Mouse (Mus musculus) CD8-positive naive resting alpha-beta T cell, adult 57 days (primary cell): ENCODE data around the gene Comtd1. TPM values are rescaled to one million over a fixed set of nuclear protein-coding genes. Genes with fewer than 3 reads are reported as not detected.

ENCODE experiments used
- total RNA-seq: library from RNA; stranded (reverse); gene quantifications from one replicate; pipeline ENCODE4 v1.2.4, GENCODE M21; 2023

The Comtd1 gene
- total RNA-seq: 9.3 TPM

DNA sequence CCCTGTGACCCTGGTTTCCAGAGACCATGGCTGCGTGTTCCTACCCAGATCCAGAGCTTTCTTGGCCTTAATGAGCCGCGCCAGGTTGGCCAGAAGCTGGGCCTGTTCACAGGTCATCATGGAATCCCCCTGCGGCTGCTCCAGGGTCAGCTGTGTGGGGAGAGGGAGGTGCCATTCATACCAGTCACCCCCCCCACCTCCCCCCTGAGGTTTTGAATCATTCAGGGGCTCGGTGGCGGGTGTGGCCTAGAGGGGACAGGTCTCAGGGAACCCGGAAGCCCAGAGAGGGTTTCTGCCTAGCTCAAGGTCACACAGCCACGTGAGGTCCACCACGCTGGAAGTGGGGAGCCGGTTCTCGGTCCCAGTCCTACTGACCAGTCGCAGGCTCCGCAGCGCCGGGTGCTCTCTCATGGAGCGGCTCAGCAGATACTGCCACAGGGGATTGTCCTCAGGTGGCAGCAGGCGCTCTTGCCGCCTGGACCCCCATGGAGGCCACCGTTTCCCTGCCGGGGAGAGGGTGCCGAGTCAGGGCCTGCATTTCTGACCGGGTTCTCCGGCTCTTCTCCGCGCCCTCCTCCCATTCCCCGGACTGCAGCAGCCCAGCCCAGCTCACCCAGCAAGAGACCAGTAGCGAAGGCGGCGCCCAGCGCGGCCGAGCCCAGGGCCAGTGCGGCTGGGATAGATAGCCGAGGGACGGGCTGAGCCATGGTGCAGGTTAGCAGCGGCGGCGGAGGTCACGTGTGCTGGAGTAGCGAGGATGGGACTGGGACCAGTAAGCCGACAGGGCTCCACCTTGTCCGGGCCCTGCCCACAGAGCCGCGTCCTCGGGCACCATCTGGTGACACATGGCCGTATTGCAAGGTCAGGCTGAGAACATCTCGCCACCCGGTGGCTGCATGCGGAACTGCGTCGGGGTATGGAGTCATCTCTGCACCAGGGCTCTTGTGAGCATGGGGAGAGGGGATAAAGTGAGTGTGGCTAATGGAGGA, at the start of gene Comtd1:
TSS of gene Comtd1 (minus strand) at position 812 of the 989 bp plus-strand sequence.

DNA sequence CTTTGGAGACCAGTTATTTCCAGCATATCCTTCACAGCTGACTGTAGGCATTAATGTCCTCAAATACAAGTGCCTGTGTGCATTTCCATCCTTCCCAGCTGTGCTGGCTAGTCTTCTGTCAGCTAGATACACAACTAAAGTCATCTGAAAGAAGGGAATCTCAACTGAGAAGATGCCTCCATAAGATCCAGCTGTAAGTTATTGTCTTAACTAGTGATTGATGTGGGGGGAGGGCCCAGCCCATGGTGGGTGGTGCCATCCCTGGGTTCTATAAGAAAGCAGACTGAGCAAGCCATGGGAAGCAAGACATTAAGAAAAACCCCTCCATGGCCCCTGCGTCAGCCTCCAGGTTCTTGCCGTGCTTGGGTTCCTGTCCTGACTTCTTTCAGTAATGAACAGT, 23.8 kb downstream of the Comtd1 start, which contains the start of gene Vdac2:
TSS of gene Vdac2 (plus strand) at position 301 of the 400 bp plus-strand sequence.

Other genes starting within 250 kb of the Comtd1 start
- not detected for gene Dupd1, start 134.4 kb downstream of the Comtd1 start, total RNA-seq
- 30.8 TPM for gene Samd8, start 98.4 kb downstream of the Comtd1 start, total RNA-seq
- not detected for gene Dusp13, start 97.8 kb downstream of the Comtd1 start, total RNA-seq
- 112 TPM for gene Vdac2, start 23.7 kb downstream of the Comtd1 start, total RNA-seq
- 0.46 TPM for gene Zfp503, start 140.6 kb upstream of the Comtd1 start, total RNA-seq
- not detected for gene Lrmda, start 170.7 kb upstream of the Comtd1 start, total RNA-seq